Mouse (Mus musculus) inflammation-experienced regulatory T-cells, adult 16 weeks (primary cell): ENCODE results near the gene Gigyf2. TPM values are rescaled to one million over a fixed set of nuclear protein-coding genes. Genes with fewer than 3 reads are reported as not detected.

Experiments used
- polyA plus RNA-seq: library from polyadenylated mRNA; unstranded; fragments of 100-300 nt; shearing (Covaris generic); gene quantifications from one replicate; pipeline ENCODE4 v1.2.1, GENCODE M21; 2017

Gene Gigyf2
- 78.8 TPM for polyA plus RNA-seq

GRCm38 (mm10) chr1:87326742-87327163 lies at the start of gene Gigyf2:
TSS of gene Gigyf2 (plus strand) at chr1:87326998.

DNA sequence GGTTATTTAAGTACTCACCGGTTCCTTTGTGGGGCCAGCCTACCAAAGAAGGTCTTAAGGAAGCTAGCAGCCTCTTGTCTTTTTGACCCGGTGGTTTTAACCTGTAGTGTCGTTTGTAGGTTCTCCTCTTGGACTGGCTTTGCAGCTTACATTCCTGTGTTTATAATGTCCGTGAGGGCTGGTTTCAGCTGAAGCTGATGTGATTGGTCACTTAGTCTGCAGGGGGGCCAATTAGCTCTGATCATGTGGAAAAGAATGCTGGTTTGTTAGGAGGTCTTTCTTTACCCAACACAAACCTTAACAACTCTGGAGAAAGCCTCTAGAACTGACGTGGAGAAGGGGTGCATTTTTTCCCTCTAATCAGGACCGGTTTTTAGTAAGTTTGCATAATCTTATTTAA lies 67.8 kb downstream of the Gigyf2 start, which contains the start of gene Kcnj13:
TSS of gene Kcnj13 (minus strand) at position 136 of the 400 bp plus-strand sequence.

DNA sequence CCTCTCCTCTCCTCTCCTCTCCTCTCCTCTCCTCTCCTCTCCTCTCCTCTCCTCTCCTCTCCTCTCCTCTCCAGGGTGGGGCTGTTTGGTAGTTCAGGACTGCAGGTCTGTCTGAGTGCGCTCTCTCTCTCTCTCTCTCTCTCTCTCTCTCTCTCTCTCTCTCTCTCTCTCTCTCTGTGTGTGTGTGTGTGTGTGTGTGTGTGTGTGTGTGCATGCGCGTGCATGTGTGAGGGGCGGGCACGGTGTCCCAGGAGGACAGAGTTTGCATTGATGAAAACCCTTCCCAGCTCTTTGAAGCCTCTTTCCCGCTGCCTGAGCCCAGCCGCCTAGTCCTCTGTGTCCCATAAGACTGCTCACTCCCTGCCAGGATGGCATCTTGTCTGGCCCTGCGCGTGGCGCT lies 143.2 kb downstream of the Gigyf2 start, which contains the start of gene Snorc:
TSS of gene Snorc (plus strand) at position 301 of the 400 bp plus-strand sequence.

Other genes starting within 250 kb of the Gigyf2 start
- gene Alppl2, start 237.1 kb upstream of the Gigyf2 start, polyA plus RNA-seq = not detected
- gene Alpi, start 225.4 kb upstream of the Gigyf2 start, polyA plus RNA-seq = not detected
- not detected for gene Akp3, start 202.0 kb upstream of the Gigyf2 start, polyA plus RNA-seq
- 2.1 TPM for gene Ecel1, start 170.5 kb upstream of the Gigyf2 start, polyA plus RNA-seq
- gene Prss56, start 143.7 kb upstream of the Gigyf2 start, polyA plus RNA-seq = not detected
- not detected for gene Chrnd, start 136.4 kb upstream of the Gigyf2 start, polyA plus RNA-seq
- gene Chrng, start 122.3 kb upstream of the Gigyf2 start, polyA plus RNA-seq = not detected
- gene Eif4e2, start 113.1 kb upstream of the Gigyf2 start, polyA plus RNA-seq = 135 TPM
- gene Efhd1, start 62.6 kb upstream of the Gigyf2 start, polyA plus RNA-seq = not detected
- gene Kcnj13, start 67.7 kb downstream of the Gigyf2 start, polyA plus RNA-seq = 0.67 TPM
- gene Snorc, start 143.3 kb downstream of the Gigyf2 start, polyA plus RNA-seq = not detected
- gene Neu2, start 182.9 kb downstream of the Gigyf2 start, polyA plus RNA-seq = not detected
- gene Ngef, start 246.9 kb downstream of the Gigyf2 start, polyA plus RNA-seq = not detected